Mouse (Mus musculus) frontal cortex, postnatal 14 days (tissue): ENCODE data around the gene Hcn2.

Experiments
- DNase-seq, 2 experiments: peaks; one replicate each; pipeline ENCODE4 v3.0.0; 2022; ENCODE audit warnings: low spot score in 2 of 2

Hcn2 gene

GRCm38 (mm10) chr10:79716254-79716987, at the start of gene Hcn2:
Gene Hcn2, plus strand, starts transcription at chr10:79716634.
- no peak for DNase-seq

DNA sequence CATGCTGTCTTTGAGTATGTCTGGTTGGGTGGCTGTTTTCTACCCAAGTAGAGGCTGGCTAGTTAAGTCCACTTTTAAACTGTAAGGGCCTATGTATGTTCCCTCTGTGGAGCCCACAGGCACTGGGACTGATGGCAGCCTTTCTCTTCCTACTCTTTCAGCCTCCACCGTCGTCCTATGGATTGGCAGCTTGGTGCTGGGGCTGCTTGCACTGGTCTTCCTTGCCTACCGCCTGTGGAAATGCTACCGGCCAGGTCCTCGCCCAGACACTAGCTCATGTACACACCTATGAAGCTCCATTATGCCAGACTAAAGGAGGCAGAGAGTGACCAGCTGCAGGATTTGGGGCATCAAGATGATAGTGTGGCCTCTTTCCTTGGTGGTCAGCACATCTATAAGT, 48.4 kb upstream of the Hcn2 start:
- no peak for DNase-seq

DNA sequence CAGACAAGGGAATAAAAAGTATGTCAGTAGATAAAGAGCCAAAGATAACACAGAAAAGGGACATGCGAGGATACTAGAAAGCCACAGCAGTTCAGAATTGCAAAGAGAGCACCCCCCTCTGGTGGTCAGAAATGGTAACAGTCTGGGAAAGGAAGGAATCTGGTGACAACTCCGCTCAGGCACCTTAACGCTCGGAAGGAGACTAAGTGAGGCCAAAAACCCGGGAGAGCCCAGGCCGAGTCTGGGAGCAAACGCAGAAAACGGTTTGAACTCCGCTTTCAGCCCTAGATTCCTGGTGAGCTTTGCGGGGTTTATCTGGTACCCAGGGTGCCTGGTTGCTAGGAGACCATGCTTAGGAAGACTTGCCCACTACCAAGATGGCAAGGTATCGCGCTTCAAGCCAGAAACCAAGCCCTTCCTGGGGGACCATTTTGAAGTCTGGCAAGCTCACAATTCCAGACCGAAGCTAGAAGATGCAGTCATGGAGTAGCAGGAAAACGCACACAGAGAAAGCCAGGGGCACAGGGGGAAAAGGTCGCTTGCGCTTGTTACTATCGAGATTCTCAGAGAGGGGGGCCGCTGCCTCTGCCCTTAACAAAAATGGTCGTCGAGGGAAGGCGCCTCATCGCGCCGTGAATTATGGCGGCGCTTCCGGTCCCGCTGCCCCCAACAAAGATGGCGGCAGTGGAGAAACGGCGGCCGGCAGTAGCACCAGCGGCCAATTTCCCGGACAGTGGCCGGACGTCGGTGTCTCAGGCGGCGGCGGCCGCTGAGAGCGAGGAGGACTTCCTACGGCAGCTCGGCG, 47.5 kb upstream of the Hcn2 start, which contains the start of gene Tpgs1:
Gene Tpgs1 (plus strand): TSS at position 599 of the 805 bp plus-strand sequence.
- DNase-seq = peak; percentile 89 to 92

DNA sequence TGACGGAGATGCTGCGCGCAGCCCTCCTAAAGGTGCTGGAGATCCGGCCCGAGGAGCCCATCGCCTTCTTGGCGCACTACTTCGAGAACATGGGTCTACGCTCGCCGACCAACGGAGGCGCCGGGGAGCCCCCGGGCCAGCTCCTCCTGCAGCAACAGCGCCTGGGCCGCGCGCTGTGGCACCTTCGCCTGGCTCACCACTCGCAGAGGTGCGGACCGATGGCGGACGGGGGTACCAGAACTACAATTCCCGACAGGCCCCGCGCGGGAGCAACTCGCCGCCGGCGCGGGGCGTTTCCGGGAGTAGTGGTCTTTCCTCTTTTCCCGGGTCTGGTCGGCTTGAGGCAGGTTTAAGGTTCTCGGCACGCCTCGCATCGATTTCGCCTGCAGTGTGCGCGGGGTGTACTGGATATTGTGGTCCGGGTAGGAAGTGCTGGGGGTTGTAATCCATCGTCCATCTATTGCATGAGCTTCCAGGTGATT, 46.8 kb upstream of the Hcn2 start:
- DNase-seq = peak; percentile 72

GRCm38 (mm10) chr10:79670071-79670888, 46.2 kb upstream of the Hcn2 start:
- DNase-seq = no peak

DNA sequence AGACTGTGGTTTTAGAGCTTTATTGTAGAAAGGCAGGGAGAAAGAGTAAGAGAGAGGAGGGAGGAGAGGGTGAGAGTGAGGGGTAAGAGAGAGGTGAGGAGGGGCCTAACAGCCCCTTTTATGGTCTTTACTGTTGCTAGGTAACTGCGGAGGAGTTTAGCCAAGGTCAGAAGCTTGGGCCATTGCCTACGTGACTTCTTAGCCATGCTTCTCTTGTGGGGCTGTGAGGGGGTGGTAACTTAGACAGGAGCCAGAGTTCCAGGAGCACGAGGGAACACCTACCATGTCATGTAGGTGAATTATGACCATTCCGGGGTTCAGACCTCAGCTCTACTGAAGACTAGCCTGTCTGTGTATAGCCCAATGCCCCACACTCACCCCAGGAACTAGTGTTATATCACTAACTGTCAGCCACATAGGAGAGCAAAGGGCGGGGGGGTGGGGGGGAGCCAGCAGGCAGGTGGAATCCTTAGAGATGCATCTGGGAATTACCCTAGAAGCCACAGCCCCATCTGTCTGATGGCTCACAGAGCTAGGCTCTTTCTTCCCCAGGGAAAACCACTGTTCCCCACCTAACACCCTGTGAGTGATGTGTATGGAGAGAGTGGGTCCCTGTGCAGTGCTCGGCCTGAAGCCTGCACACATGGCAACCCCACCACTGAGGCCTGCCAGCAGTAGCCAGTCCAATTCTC, 44.9 kb upstream of the Hcn2 start:
- no peak for DNase-seq

- no peak for DNase-seq
These were observed 44.4 kb upstream of the Hcn2 start for GRCm38 (mm10) chr10:79672088-79672455.

GRCm38 (mm10) chr10:79673054-79673453, 43.4 kb upstream of the Hcn2 start:
- DNase-seq = no peak

DNA sequence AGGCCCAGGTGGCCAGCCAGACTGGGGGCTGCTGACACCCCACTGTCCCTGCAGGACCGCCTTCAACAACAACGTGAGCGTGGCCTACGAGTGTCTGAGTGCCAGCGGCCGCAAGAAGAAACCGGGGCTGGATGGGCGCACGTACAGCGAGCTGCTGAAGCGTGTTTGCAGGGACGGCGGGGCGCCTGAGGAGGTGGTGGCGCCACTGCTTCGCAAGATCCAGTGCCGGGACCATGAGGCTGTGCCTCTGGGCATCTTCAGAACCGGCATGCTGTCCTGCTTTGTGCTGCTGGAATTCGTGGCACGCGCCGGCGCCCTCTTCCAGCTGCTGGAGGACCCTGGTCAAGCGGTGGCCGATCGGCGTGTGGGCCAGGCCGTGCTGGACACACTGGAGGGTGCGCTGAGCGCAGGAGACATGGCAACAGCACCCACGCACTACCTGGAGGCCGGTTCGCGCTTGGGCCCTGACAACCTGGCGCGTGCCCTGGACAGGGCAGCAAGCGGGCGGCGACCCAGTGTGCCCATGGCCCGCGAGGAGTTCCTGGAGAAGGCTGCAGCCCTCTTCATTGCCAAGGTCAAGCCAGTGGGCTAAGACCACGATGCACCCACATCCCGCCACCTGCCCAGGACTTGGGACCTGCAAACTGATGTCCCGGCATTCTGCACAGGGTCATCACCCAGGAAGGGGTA, 40.9 kb upstream of the Hcn2 start:
- no peak for DNase-seq

DNA sequence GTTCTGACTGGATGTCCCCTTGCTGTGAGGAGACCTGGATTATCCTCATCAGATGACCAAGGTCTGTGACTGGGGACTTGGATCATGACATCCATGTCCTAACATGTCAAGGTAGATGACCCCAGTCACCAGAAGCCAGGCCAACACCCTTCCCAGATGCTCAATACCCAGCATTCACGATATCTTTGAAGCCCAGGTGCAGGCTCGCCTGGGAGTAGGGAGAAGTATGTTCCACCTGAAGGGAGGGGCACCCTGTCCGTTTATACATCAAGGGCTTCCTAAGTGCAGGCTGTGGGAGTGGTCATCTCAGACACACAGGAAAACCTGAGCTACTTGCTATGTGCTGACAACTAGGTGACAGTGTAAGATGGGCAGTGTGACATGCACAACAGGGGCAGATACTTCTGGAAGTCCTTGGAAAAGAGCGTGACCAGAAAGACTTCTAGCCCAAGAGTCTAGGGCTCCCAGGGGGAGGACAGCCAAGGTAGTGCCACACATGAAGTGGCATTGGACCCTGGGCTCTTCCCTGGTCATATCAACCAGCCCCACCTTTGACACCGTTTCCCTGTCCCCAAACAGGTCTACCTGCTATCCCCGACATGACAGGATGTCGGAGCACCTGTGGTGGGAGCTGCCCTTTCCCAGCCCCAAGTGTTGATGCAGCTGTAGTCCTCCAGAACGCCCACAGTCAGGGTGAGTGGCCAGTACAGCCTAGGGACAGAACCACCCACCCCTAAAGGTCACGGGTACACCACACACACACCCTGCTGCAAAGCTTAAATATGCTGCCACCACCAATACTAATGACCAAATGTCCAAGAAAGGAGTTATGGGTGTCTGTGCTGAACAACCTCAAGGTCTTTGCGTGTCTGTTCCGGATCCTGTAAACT, 35.6 kb upstream of the Hcn2 start:
- DNase-seq = no peak

DNA sequence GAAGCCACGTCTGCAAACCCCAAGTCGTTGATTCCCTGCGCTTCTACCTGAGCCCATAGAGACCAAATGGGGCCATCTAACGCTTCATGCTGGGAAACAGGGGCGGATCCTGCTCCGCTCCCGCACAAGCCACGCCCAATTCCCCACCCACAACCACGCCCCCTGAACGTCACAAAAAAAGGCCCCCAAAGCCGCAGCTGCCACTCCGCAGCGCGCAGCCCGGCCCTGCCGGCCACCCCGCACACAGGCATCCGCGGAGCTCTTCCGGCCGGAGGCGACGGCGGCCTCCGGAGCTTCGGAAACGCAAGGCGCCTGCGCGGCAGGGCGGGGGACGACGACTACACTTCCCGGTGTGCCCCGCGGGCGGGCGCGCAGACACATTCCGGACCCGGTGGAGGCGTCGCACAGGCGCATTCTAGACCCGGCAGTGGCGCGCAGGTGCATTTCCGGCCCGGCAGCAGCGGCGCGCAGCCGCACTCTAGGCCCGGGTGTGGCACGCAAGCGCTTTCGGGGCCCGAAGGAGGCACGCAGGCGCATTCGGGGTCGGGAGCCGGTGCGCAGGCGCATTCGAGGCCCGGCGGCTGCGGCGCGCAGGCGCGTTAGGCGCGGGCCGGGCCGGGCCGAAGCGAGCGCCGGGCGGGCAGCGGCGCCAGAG, 34.7 kb upstream of the Hcn2 start, which contains the start of gene Cdc34:
Gene Cdc34 (plus strand): TSS at position 605 of the 655 bp plus-strand sequence.
- peak; percentile 99 for DNase-seq

- no peak for DNase-seq
These were observed 33.9 kb upstream of the Hcn2 start for GRCm38 (mm10) chr10:79682551-79682915.

DNA sequence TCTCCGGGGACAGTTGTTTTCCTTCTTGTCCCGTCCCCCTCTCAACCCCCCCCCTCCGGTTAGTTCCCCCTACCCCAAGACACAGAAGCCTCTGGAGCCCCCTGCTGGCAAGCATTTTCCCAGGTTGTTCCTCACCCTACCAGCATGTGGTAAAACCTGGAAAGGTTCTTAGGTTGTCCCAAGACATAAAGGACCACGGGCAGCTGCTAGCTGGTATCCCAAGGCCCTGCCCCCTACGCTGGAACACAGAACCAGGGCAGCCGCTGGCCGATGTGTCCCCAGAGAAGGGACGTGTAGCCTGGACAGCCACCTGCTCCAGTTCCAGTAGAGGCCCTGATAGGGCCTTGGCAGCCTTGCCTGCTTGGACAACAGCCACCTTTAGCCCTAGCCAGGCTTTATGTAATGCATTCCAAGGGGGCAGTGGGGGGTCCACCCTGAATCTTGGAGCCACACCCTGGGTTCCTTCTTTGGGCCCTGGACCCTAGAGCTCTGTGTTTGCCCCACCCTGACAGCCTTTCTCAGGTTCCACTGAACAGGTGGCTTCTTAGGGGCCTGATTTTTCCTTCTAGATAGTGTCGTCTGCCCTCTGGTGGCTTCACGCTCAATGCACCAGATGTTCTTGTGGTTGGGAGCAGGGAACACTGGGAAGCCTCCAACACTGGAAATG, 33.4 kb upstream of the Hcn2 start:
- DNase-seq = peak in 1 of 2 experiments; percentile 56

GRCm38 (mm10) chr10:79683726-79684640, 32.5 kb upstream of the Hcn2 start:
- DNase-seq = no peak

DNA sequence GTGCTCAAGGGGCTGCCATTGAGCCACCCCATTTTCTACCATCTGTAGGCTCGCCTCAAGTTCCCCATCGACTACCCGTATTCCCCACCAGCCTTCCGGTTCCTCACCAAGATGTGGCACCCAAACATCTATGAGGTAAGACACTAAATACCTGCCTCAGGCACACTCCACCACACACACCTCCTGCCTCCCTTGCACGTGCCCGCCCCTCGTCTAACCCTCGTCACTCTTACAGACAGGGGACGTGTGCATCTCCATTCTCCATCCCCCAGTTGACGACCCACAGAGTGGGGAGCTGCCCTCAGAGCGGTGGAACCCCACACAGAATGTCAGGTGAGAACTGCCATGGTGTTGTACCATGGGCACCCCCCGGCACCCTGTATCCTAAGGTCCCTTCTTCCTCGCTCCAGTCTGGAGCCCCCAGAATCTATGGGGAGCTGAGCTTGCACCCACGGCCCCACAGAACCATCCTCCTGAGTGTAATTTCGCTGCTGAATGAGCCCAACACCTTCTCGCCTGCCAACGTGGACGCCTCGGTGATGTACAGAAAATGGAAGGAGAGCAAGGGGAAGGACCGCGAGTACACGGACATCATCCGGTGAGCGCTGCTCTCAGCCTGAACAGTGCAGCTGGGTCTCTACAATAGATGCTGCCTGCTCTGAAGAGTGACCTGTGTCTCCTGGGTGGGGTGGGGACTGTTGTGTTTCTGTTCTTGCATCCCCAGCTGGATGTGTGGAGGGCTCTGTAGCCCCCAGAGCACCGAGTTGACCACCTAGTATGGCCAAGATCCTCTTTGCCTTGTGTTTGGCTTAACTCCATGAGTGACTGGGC, 31.4 kb upstream of the Hcn2 start:
- no peak for DNase-seq

DNA sequence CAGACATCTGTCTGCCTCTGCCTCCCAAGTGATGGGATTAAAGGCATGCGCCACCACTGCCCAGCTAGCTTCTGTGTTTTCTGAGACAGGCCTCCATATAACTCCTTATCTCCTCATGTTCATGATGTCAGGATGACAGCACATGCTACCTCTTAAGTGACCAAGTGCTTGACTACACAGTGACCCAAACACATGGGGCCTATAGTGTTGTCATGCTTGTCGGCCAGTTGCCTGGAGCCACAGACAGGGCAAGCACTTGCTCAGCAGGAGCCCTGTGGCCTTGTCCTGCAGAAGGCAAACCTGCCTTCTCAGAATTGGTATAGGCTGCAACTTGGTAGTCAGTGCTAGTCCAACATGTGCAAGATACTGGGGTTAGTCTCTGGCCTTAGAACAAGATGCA, 30.2 kb upstream of the Hcn2 start:
- no peak for DNase-seq

DNA sequence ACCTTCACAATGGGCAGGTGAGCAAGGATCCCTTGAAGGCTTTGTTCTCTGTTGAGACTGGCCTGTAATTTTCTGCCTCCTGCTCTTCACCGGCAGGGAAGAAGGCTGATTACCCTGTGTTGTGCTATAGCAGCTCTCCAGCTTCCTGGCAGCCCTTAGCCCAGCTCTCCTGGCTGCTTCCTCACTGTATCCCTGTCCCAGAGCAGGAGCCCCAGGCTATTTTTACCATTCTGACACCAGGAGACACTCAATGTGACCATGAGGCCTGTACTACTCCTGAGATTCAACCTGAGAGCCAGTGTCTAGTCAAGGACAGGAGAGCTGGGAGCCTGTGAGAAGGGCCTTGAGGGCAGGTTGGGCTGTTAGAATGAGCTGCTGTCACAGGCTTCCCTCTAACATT, 29.7 kb upstream of the Hcn2 start:
- no peak for DNase-seq
